Mouse (Mus musculus): Measurements from ENCODE around the gene Pomgnt2. TPM values are rescaled to one million over a fixed set of nuclear protein-coding genes. Genes with fewer than 3 reads are reported as not detected.

The Pomgnt2 gene
- total and polyA plus RNA-seq, 3 experiments = not detected

DNA sequence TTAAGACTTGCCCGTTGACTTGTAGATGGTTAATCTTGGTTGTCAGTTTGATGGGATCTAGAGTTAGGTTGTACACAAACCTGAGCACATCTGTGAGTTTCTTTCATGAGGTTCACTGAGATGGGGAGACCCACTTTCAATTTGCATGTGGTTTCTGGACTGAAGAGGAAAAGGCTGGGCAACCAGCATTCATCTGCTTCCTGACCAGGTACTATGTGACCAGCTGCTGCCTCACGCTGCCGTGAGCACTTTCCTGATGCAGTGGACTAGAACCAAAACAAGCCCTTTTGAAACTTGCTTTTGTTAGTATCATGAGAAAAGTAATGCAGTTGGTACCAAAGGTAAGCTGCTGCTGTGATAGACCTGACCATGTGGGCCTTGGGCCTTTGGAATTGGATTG lies 53.9 kb downstream of the Pomgnt2 start (continued):
- TF ChIP-seq MAZ (IDR thresholded peaks at IDR 0.05; ENCODE audit: low read depth, low read length) (no peak), PAX5 (IDR thresholded peaks at IDR 0.05; ENCODE audit: low read length) (no peak), USF2 (conservative IDR thresholded peaks at IDR 0.05; ENCODE audit: low read depth, low read length) (no peak), ZMIZ1 (IDR thresholded peaks at IDR 0.05; ENCODE audit: low read depth, low read length) (no peak), POLR2AphosphoS2 (IDR thresholded peaks at IDR 0.05; ENCODE audit: low read depth, low read length) (no peak)

DNA sequence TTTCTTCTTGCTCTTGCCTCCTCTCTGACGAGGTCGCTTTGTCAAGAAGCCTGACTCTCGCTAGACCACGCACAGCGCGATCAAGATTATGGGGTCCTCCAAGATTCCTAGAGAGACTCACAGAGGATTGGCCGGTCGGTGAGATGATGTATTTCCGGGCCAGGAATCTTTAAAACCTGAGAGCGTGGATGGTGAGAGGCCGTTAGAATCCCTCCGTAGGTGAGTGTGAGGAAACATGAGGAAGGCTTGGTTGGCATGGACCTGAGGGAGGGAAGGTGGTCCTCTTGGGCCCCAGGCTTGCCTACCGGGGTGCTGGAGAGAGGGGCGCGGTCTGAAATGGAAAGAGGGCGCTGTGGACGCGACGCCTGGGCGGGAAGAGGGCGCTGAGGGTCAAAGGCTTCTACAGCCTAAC lies 59.0 kb downstream of the Pomgnt2 start:
- peaks cover 14 to 47% of the 10 kb centered on the region in 2 experiments for H3K4me1 ChIP-seq (ENCODE audit: control insufficient read depth in 1 of 2, insufficient read depth in 2 of 2)
- peak; percentile 87 for DNase-seq (ENCODE audit: extremely low read depth)
- in situ Hi-C loops (cut with MboI; ENCODE audit: low pct_ligation_motif_present, low pct_unique_long_range_greater_than_20kb, low sequenced_read_pairs) = loop anchor here (5.0 kb wide), 1 partner anchor 36 kb away; no protein-coding TSS in a partner anchor
- H3K9me3 ChIP-seq (replicated peaks; ENCODE audit: low read length) = no peaks in the 10 kb centered on the region
- peak overlapping the region; percentile 89 for H3K9ac ChIP-seq (ENCODE audit: insufficient read depth, low read depth)
- H3K27me3 ChIP-seq (replicated peaks) = peaks cover 37% of the 10 kb centered on the region
- H3K4me2 ChIP-seq (ENCODE audit: insufficient read depth, low read depth, poor library complexity, severe bottlenecking) = peak overlapping the region; percentile 73
- dilution Hi-C loops (cut with MboI; ENCODE audit: extremely low pct_ligation_motif_present, extremely low pct_unique_long_range_greater_than_20kb, low sequenced_read_pairs) = no loop called here
- H3K79me2 ChIP-seq (replicated peaks; ENCODE audit: control insufficient read depth, extremely low read depth, insufficient read depth, poor library complexity, severe bottlenecking) = peaks cover 13% of the 10 kb centered on the region
- H3K36me3 ChIP-seq (replicated peaks in 1 of 2; ENCODE audit: control insufficient read depth in 1 of 2, insufficient read depth in 1 of 2, low read length in 1 of 2) = peaks cover 16 to 30% of the 10 kb centered on the region in 2 experiments
- H3K4me3 ChIP-seq (replicated peaks in 1 of 3; ENCODE audit: low read depth in 2 of 3, low read length in 2 of 3, poor library complexity in 1 of 3) = peak overlapping the region; percentile 66 to 97 (median 87)
- H3K27ac ChIP-seq (ENCODE audit: insufficient read depth, low read depth) = peak overlapping the region; percentile 50; the same call in 1 of the 2 replicates
- TF ChIP-seq RAD21 (IDR thresholded peaks at IDR 0.05; ENCODE audit: low read depth, low read length) (no peak), TBP (conservative IDR thresholded peaks at IDR 0.05; ENCODE audit: low read depth, low read length) (peak; percentile 97), KAT2A (IDR thresholded peaks at IDR 0.05; ENCODE audit: insufficient replicate concordance, low read length) (no peak), SMC3 (IDR thresholded peaks at IDR 0.05; ENCODE audit: low read depth, low read length) (peak; percentile 7; the same call in 1 of the 2 replicates), JUN (IDR thresholded peaks at IDR 0.05; ENCODE audit: insufficient read depth, low read depth, low read length) (no peak), CHD1 (IDR thresholded peaks at IDR 0.05; ENCODE audit: low read depth, low read length) (no peak), POLR2AphosphoS2 (IDR thresholded peaks at IDR 0.05; ENCODE audit: low read depth, low read length) (peak; percentile 91), TCF12 (IDR thresholded peaks at IDR 0.05; ENCODE audit: low read depth, low read length) (peak; percentile 80), MEF2A (IDR thresholded peaks at IDR 0.05; ENCODE audit: borderline replicate concordance, low read depth, low read length) (no peak; the same call in 1 of the 2 replicates), JUND (conservative IDR thresholded peaks at IDR 0.05; ENCODE audit: low read depth, low read length) (no peak), MYC (IDR thresholded peaks at IDR 0.05; ENCODE audit: low read depth, low read length) (peak; percentile 33), GABPA (IDR thresholded peaks at IDR 0.05; ENCODE audit: insufficient replicate concordance, low read depth, low read length) (no peak), ELF1 (IDR thresholded peaks at IDR 0.05; ENCODE audit: low read depth, low read length) (0 out of 2 replicates have a peak, but pooled peaks have one; percentile 24), PAX5 (IDR thresholded peaks at IDR 0.05; ENCODE audit: low read length) (no peak), HCFC1 (IDR thresholded peaks at IDR 0.05; ENCODE audit: low read depth, low read length) (peak; percentile 80), IRF4 (IDR thresholded peaks at IDR 0.05; ENCODE audit: low read depth, low read length) (0 out of 2 replicates have a peak, but pooled peaks have one; percentile 35), RCOR1 (conservative IDR thresholded peaks at IDR 0.05; ENCODE audit: low read depth, low read length) (no peak), ZKSCAN1 (IDR thresholded peaks at IDR 0.05; ENCODE audit: borderline replicate concordance, low read depth, low read length) (no peak), MXI1 (IDR thresholded peaks at IDR 0.05; ENCODE audit: low read depth, low read length) (no peak), EP300 (IDR thresholded peaks at IDR 0.05; ENCODE audit: low read length) (no peak), CTCF (conservative IDR thresholded peaks at IDR 0.05 in 1 of 2, IDR thresholded peaks at IDR 0.05 in 1 of 2; ENCODE audit: low read depth in 2 of 2, low read length in 2 of 2) (peak in 1 of 2 experiments; percentile 42; a peak in 2 of 4 replicates), BHLHE40 (IDR thresholded peaks at IDR 0.05; ENCODE audit: low read depth, low read length) (no peak), NRF1 (IDR thresholded peaks at IDR 0.05; ENCODE audit: low read depth, low read length) (no peak), USF2 (conservative IDR thresholded peaks at IDR 0.05; ENCODE audit: low read depth, low read length) (no peak), MAFK (IDR thresholded peaks at IDR 0.05; ENCODE audit: insufficient replicate concordance, low read length) (no peak), ZC3H11A (IDR thresholded peaks at IDR 0.05; ENCODE audit: low read depth, low read length) (no peak), MAX (IDR thresholded peaks at IDR 0.05; ENCODE audit: low read length) (peak; percentile 57; the same call in 1 of the 2 replicates), ZMIZ1 (IDR thresholded peaks at IDR 0.05; ENCODE audit: low read depth, low read length) (peak; percentile 95), ZNF384 (IDR thresholded peaks at IDR 0.05; ENCODE audit: low read depth, low read length) (no peak), E2F4 (IDR thresholded peaks at IDR 0.05; ENCODE audit: insufficient replicate concordance, low read depth, low read length) (no peak), ETS1 (conservative IDR thresholded peaks at IDR 0.05; ENCODE audit: low read depth, low read length) (no peak), NELFE (IDR thresholded peaks at IDR 0.05; ENCODE audit: low read depth, low read length) (peak; percentile 97), SIN3A (IDR thresholded peaks at IDR 0.05; ENCODE audit: low read length) (peak; percentile 61; the same call in 1 of the 2 replicates), POLR2A (IDR thresholded peaks at IDR 0.05; ENCODE audit: low read depth, low read length) (peak; percentile 98), UBTF (IDR thresholded peaks at IDR 0.05; ENCODE audit: low read depth, low read length) (no peak), CHD2 (IDR thresholded peaks at IDR 0.05; ENCODE audit: low read length) (no peak; the same call in 1 of the 2 replicates)

Measured in CH12.LX (cell line).